Mouse (Mus musculus) heart, adult 2 months (tissue): ENCODE data around the gene Soga1. TPM values are rescaled to one million over a fixed set of nuclear protein-coding genes. Genes with fewer than 3 reads are reported as not detected.
A peak's percentile ranks its signal among the peaks of the same experiment; 100 is the strongest.

Experiments
- DNase-seq, 2 experiments: peaks; one replicate each; pipeline ENCODE4 v3.0.0; 2021
- H3K27ac ChIP-seq: fragments of 200-600 bp; 2 replicates; pipeline ENCODE4 v1.8.1; 2022
- H3K27me3 ChIP-seq: fragments of 200-500 bp; 2 replicates; pipeline ENCODE4 v1.6.1; 2012; ENCODE audit warnings: mild to moderate bottlenecking, low read length, inconsistent platforms, mixed read lengths; ENCODE audit not compliant: control insufficient read depth, insufficient read depth
- H3K36me3 ChIP-seq: fragments of 200-500 bp; 2 replicates; pipeline ENCODE4 v1.6.1; 2012; ENCODE audit warnings: low read length, inconsistent platforms; ENCODE audit not compliant: control insufficient read depth, insufficient read depth
- H3K4me1 ChIP-seq: fragments of 200-500 bp; 2 replicates; pipeline ENCODE4 v1.6.1; 2011; ENCODE audit warnings: low read length; ENCODE audit not compliant: control insufficient read depth, insufficient read depth
- H3K4me3 ChIP-seq: fragments of 200-600 bp; 2 replicates; pipeline ENCODE4 v1.8.1; 2022
- H3K79me2 ChIP-seq: fragments of 200-500 bp; replicated peaks from 2 replicates; pipeline ENCODE4 v1.6.1; 2012; ENCODE audit warnings: mild to moderate bottlenecking, inconsistent platforms, low read length, moderate library complexity, mixed read lengths; ENCODE audit not compliant: control insufficient read depth, insufficient read depth
- H3K9ac ChIP-seq: fragments of 200-500 bp; 2 replicates; pipeline ENCODE4 v1.6.1; 2012; ENCODE audit warnings: low read depth, mild to moderate bottlenecking, control low read depth, inconsistent platforms, low read length, mixed read lengths
- CTCF ChIP-seq: fragments of 200-600 bp; IDR thresholded peaks from 2 replicates; pipeline ENCODE4 v1.8.1; 2022; ENCODE audit warnings: antibody characterized with exemption, mild to moderate bottlenecking, moderate library complexity
- EP300 ChIP-seq: fragments of 200-500 bp; IDR thresholded peaks from 2 replicates; pipeline ENCODE4 v1.6.1; 2011; ENCODE audit warnings: low read depth, low read length, control low read depth; ENCODE audit not compliant: insufficient read depth
- POLR2A ChIP-seq: fragments of 200-500 bp; IDR thresholded peaks from 2 replicates; pipeline ENCODE4 v1.6.1; 2011; ENCODE audit warnings: mild to moderate bottlenecking, low read depth, low read length, control low read depth; ENCODE audit not compliant: insufficient read depth
- WGBS: fragments of 180-500 bp; shearing (Covaris S2); methylation state at CpG from one replicate; pipeline ENCODE4 v1.1.7; 2018; 5-methylcytosine and 5-hydroxymethylcytosine counted together
- intact Hi-C: fragments of 180-260 bp; cut with DNase I; formaldehyde crosslinking; loops from one replicate; pipeline ENCODE4 v1.15.1; 2025
- polyA plus RNA-seq: library from polyadenylated mRNA; depleted of rRNA; stranded (reverse); fragments of >200 nt; gene quantifications from 2 replicates; pipeline ENCODE4 v1.2.3, GENCODE M21; 2012; rRNA removed
- total RNA-seq, 2 experiments: library from RNA; stranded (reverse); gene quantifications; 2 replicates each; pipeline ENCODE4 v1.2.3; 2021

Soga1 gene
- total and polyA plus RNA-seq, 3 experiments: 4.8 to 11.7 (median 10.0) TPM

DNA sequence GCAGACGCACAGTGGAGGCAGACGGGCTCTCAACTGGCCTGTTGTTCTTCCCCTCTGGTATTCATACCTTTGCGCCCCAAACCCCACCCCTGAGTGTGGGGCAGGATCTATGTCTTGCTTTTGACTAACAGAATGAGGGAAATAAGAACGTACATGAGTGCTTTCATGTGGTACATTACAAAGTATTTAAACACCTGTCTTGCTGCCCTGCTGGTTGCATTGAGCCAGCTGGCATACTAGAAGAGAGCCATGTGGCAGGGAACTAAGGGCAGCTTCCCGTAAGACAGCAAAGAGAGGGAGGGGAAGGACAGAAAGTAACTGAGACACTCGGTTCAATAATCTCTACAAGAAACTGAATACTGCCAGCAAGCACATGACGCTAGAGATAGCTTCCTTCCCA, 108.8 kb downstream of the Soga1 start:
- no peaks in the 10 kb centered on the region for H3K79me2 ChIP-seq
- no peak for DNase-seq
- H3K9ac ChIP-seq: no peak overlapping the region
- no peak overlapping the region for H3K27ac ChIP-seq
- peaks cover 7% of the 10 kb centered on the region for H3K4me1 ChIP-seq
- intact Hi-C loops: no loop called here
- WGBS: 63% methylated on average over 7 of the region's 7 CpGs
- H3K36me3 ChIP-seq: peaks cover 8% of the 10 kb centered on the region
- TF ChIP-seq CTCF (no peak), EP300 (no peak), POLR2A (no peak)
- no peaks in the 10 kb centered on the region for H3K27me3 ChIP-seq
- no peak overlapping the region for H3K4me3 ChIP-seq

DNA sequence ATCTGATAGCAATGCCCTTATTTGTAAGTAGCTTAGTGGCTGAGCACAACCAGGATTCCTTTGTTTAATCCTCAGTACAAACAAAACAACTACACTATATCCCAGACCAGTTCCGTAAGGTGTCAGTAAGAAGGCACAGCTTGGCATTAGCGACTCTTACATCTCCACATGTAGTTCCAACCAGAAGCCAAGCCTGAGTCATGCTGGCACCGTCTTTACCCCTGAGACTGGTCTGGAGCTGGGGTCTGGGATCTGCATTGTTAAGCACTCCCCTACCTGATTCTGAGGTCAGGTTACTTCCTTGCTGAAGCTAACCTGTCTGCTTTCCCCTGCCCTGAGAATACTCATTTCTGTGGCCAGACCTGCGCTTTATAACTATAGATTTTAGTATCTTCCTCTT, 110.6 kb downstream of the Soga1 start:
- Histone ChIP-seq H3K4me3 (no peak overlapping the region), H3K27me3 (no peaks in the 10 kb centered on the region), H3K27ac (no peak overlapping the region), H3K36me3 (peaks cover 1% of the 10 kb centered on the region; the same call in 1 of the 2 replicates), H3K79me2 (no peaks in the 10 kb centered on the region), H3K9ac (no peak overlapping the region), H3K4me1 (peaks cover 2% of the 10 kb centered on the region; the same call in 1 of the 2 replicates)
- DNase-seq: no peak
- 84% methylated on average over 4 of the region's 4 CpGs for WGBS
- TF ChIP-seq EP300 (no peak), POLR2A (no peak), CTCF (no peak)
- intact Hi-C loops: no loop called here

DNA sequence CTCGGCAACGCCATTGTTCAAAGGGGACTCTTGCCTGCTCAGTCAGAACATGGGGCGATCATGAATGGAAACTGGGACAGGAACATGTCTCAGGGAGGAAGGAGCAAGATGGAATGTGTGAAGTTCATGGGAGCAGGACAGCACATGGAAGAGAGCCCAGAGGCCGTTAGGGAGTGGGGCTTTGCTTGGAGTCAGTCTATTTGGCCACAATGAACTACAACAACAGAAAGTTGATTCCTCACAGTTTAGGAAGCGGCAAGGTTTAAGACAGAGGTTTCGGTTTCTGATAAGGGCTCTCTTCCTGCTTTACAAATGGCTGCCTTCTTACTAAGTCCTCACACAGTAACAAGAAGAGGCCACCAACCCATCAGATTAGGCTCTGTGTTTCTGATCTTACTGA, 111.7 kb downstream of the Soga1 start:
- Histone ChIP-seq H3K9ac (no peak overlapping the region), H3K27me3 (no peaks in the 10 kb centered on the region), H3K4me3 (no peak overlapping the region), H3K79me2 (no peaks in the 10 kb centered on the region), H3K36me3 (0 out of 2 replicates have a peak, but pooled peaks cover 1% of the 10 kb centered on the region), H3K4me1 (peaks cover 1% of the 10 kb centered on the region; the same call in 1 of the 2 replicates), H3K27ac (no peak overlapping the region)
- DNase-seq: peak in 1 of 2 experiments; percentile 25
- no peak for TF ChIP-seq POLR2A
- no peak for TF ChIP-seq EP300
- TF ChIP-seq CTCF: no peak
- intact Hi-C loops: no loop called here
- WGBS: 50% methylated on average over 6 of the region's 6 CpGs

Other genes starting within 250 kb of the Soga1 start
- under 1 TPM; 0.63 to 0.66 TPM for gene Tgif2, start 239.2 kb downstream of the Soga1 start, total RNA-seq
- 0.76 and 1.2 TPM in 2 replicates for gene Tgif2, start 239.2 kb downstream of the Soga1 start, polyA plus RNA-seq
- gene 4930518I15Rik, start 221.3 kb downstream of the Soga1 start, total RNA-seq: under 1 TPM; 0.55 to 0.84 TPM
- gene 4930518I15Rik, start 221.3 kb downstream of the Soga1 start, polyA plus RNA-seq: 0.59 and 1.7 TPM in 2 replicates
- gene Rab5if, start 216.1 kb downstream of the Soga1 start, total RNA-seq: 100 to 1,000 TPM; 104 to 116 TPM
- 64.4 and 119 TPM in 2 replicates for gene Rab5if, start 216.1 kb downstream of the Soga1 start, polyA plus RNA-seq
- not detected for gene Sla2, start 192.1 kb downstream of the Soga1 start, total RNA-seq
- 0.33 TPM in 1 of 2 replicates, not detected in the other for gene Sla2, start 192.1 kb downstream of the Soga1 start, polyA plus RNA-seq
- gene Ndrg3, start 87.2 kb downstream of the Soga1 start, total RNA-seq: 10 to 100 TPM; 19.8 to 23.6 TPM
- 21.5 and 33.5 TPM in 2 replicates for gene Ndrg3, start 87.2 kb downstream of the Soga1 start, polyA plus RNA-seq
- gene Dsn1, start 72.1 kb downstream of the Soga1 start, total RNA-seq: 1 to 10 TPM; 1.3 to 1.8 TPM
- 0.70 and 2.0 TPM in 2 replicates for gene Dsn1, start 72.1 kb downstream of the Soga1 start, polyA plus RNA-seq
- not detected for gene Tldc2, start 7.8 kb upstream of the Soga1 start, total RNA-seq
- not detected in 2 replicates for gene Tldc2, start 7.8 kb upstream of the Soga1 start, polyA plus RNA-seq
- 10 to 100 TPM; 22.7 to 23.8 TPM for gene Samhd1, start 56.0 kb upstream of the Soga1 start, total RNA-seq
- gene Samhd1, start 56.0 kb upstream of the Soga1 start, polyA plus RNA-seq: 19.8 and 22.7 TPM in 2 replicates
- 1 to 10 TPM; 2.0 to 2.1 TPM for gene Rbl1, start 125.3 kb upstream of the Soga1 start, total RNA-seq
- 0.84 and 1.7 TPM in 2 replicates for gene Rbl1, start 125.3 kb upstream of the Soga1 start, polyA plus RNA-seq
- 100 to 1,000 TPM in 1 of 2 experiments, 10 to 100 TPM in 1; 97.5 to 102 TPM for gene Rpn2, start 199.8 kb upstream of the Soga1 start, total RNA-seq
- 95.1 and 125 TPM in 2 replicates for gene Rpn2, start 199.8 kb upstream of the Soga1 start, polyA plus RNA-seq
- under 1 TPM; 0.18 to 0.21 TPM for gene Mroh8, start 200.3 kb upstream of the Soga1 start, total RNA-seq
- 0.08 and 0.26 TPM in 2 replicates for gene Mroh8, start 200.3 kb upstream of the Soga1 start, polyA plus RNA-seq